Mouse (Mus musculus): Measurements from ENCODE around the gene Gm4565.
"Not testable (repeated sequence)": the region's sequence is repeated elsewhere in the genome, so short reads cannot be mapped to it uniquely, and the experiment has no call there.

The Gm4565 gene

GRCm38 (mm10) chr7:22588027-22588426, at the start of gene Gm4565:
TSS of gene Gm4565 (minus strand) at chr7:22588127.
- in situ Hi-C loops (cut with MboI, MseI), result not testable (repeated sequence)

- in situ Hi-C loops (cut with MboI, MseI), result not testable (repeated sequence)
Measured at GRCm38 (mm10) chr7:22565243-22565642, 22.7 kb downstream of the Gm4565 start, which contains the start of gene Gm4201. TSS of gene Gm4201 (minus strand) at chr7:22565343.

- in situ Hi-C loops (cut with MboI, MseI), result not testable (repeated sequence)
Measured at GRCm38 (mm10) chr7:22534787-22535186, 53.1 kb downstream of the Gm4565 start, which contains the start of gene Gm8677. TSS of gene Gm8677 (minus strand) at chr7:22534887.
